Mouse (Mus musculus) liver, adult 2 months (tissue): ENCODE measurements around the gene Ceacam13. TPM values are rescaled to one million over a fixed set of nuclear protein-coding genes. Genes with fewer than 3 reads are reported as not detected.
"Not testable (repeated sequence)": the region's sequence is repeated elsewhere in the genome, so short reads cannot be mapped to it uniquely, and the experiment has no call there.

Experiments used
- DNase-seq: peaks from one replicate; pipeline ENCODE4 v3.0.0-alpha.2; 2011; ENCODE audit warnings: low read depth, low spot score; ENCODE audit errors: extremely low read depth
- H3K27ac ChIP-seq: fragments of 200-500 bp; replicated peaks from 2 replicates; pipeline ENCODE4 v1.5.1; 2012; ENCODE audit warnings: low read depth, mild to moderate bottlenecking, control low read depth, inconsistent platforms, low read length; ENCODE audit not compliant: insufficient read depth
- H3K27me3 ChIP-seq: fragments of 200-500 bp; 2 replicates; pipeline ENCODE4 v1.6.1; 2012; ENCODE audit warnings: mild to moderate bottlenecking, moderate library complexity, low read length, inconsistent platforms; ENCODE audit not compliant: control insufficient read depth, insufficient read depth
- H3K36me3 ChIP-seq: fragments of 200-500 bp; 2 replicates; pipeline ENCODE4 v1.6.1; 2012; ENCODE audit warnings: low read length, inconsistent platforms; ENCODE audit not compliant: control insufficient read depth, insufficient read depth
- H3K4me1 ChIP-seq: fragments of 200-500 bp; 2 replicates; pipeline ENCODE4 v1.6.1; 2011; ENCODE audit warnings: low read length; ENCODE audit not compliant: control insufficient read depth, insufficient read depth
- H3K4me3 ChIP-seq: fragments of 200-500 bp; 2 replicates; pipeline ENCODE4 v1.5.1; 2011; ENCODE audit warnings: low read depth, mild to moderate bottlenecking, control low read depth, low read length, moderate library complexity; ENCODE audit not compliant: insufficient read depth
- H3K79me2 ChIP-seq: fragments of 200-500 bp; 2 replicates; pipeline ENCODE4 v1.6.1; 2012; ENCODE audit warnings: inconsistent platforms, mild to moderate bottlenecking, low read length, moderate library complexity; ENCODE audit not compliant: control insufficient read depth, insufficient read depth
- H3K9ac ChIP-seq: fragments of 200-500 bp; 2 replicates; pipeline ENCODE4 v1.6.1; 2012; ENCODE audit warnings: low read depth, mild to moderate bottlenecking, control low read depth, inconsistent platforms, low read length
- CTCF ChIP-seq: fragments of 200-500 bp; IDR thresholded peaks from 2 replicates; pipeline ENCODE4 v1.5.1; 2011; ENCODE audit warnings: low read depth, low read length, control low read depth
- POLR2A ChIP-seq: fragments of 200-500 bp; IDR thresholded peaks from 2 replicates; pipeline ENCODE4 v1.6.1; 2011; ENCODE audit warnings: low read length, control low read depth; ENCODE audit not compliant: insufficient read depth; ENCODE audit errors: extremely low read depth
- WGBS: fragments of 180-500 bp; shearing (Covaris S2); methylation state at CpG from one replicate; pipeline ENCODE4 v1.1.7; 2018; 5-methylcytosine and 5-hydroxymethylcytosine counted together
- polyA plus RNA-seq: library from polyadenylated mRNA; depleted of rRNA; stranded (reverse); fragments of >200 nt; gene quantifications from 2 replicates; pipeline ENCODE4 v1.2.3, GENCODE M21; 2012; rRNA removed
- total RNA-seq: library from RNA; depleted of rRNA; stranded (reverse); fragments of >200 nt; gene quantifications from 2 replicates; pipeline ENCODE4 v1.2.3, GENCODE M21; 2014; rRNA removed

Gene Ceacam13
- total RNA-seq (not detected in 2 replicates), polyA plus RNA-seq (not detected in 2 replicates)

GRCm38 (mm10) chr7:18009589-18009988 is at the start of gene Ceacam13:
TSS of gene Ceacam13 (plus strand) at chr7:18009889.
- 71% methylated on average over 4 of the region's 4 CpGs for WGBS

GRCm38 (mm10) chr7:17971824-17972223 is 37.9 kb upstream of the Ceacam13 start, which contains the start of gene Ceacam11:
TSS of gene Ceacam11 (plus strand) at chr7:17972124.
- Histone ChIP-seq H3K79me2 (no peaks in the 10 kb centered on the region), H3K4me3 (no peak within 1 kb of the TSS), H3K4me1 (no peaks in the 10 kb centered on the region), H3K36me3 (no peaks in the 10 kb centered on the region), H3K27me3 (no peaks in the 10 kb centered on the region), H3K27ac (no peak within 1 kb of the TSS), H3K9ac (no peak within 1 kb of the TSS)
- 67% methylated on average over 4 of the region's 4 CpGs for WGBS
- TF ChIP-seq CTCF (no peak), POLR2A (no peak)
- DNase-seq: no peak

More at GRCm38 (mm10) chr7:18009589-18009988, at the start of gene Ceacam13:
- H3K9ac ChIP-seq: no peak within 1 kb of the TSS
- H3K36me3 ChIP-seq: no peaks in the 10 kb centered on the region
- no peak within 1 kb of the TSS for H3K4me3 ChIP-seq
- no peak within 1 kb of the TSS for H3K27ac ChIP-seq
- DNase-seq: no peak
- H3K79me2 ChIP-seq: no peaks in the 10 kb centered on the region
- no peaks in the 10 kb centered on the region for H3K27me3 ChIP-seq
- no peaks in the 10 kb centered on the region for H3K4me1 ChIP-seq
- no peak for TF ChIP-seq CTCF
- no peak for TF ChIP-seq POLR2A

GRCm38 (mm10) chr7:18001131-18001530 is 8.6 kb upstream of the Ceacam13 start:
- not testable (repeated sequence) for DNase-seq

GRCm38 (mm10) chr7:18065629-18066028 is 55.9 kb downstream of the Ceacam13 start, which contains the start of gene Ceacam12:
TSS of gene Ceacam12 (plus strand) at chr7:18065929.
- Histone ChIP-seq H3K36me3 (no peaks in the 10 kb centered on the region), H3K27ac (no peak within 1 kb of the TSS), H3K79me2 (no peaks in the 10 kb centered on the region), H3K27me3 (no peaks in the 10 kb centered on the region), H3K9ac (no peak within 1 kb of the TSS), H3K4me1 (no peaks in the 10 kb centered on the region), H3K4me3 (no peak within 1 kb of the TSS)
- no peak for DNase-seq
- no peak for TF ChIP-seq CTCF
- no peak for TF ChIP-seq POLR2A
- WGBS: 63% methylated on average over 1 of the region's 1 CpGs

More at GRCm38 (mm10) chr7:18001131-18001530, 8.6 kb upstream of the Ceacam13 start:
- not testable (repeated sequence) for H3K27me3 ChIP-seq, H3K4me3 ChIP-seq, H3K4me1 ChIP-seq, H3K36me3 ChIP-seq, H3K79me2 ChIP-seq, H3K9ac ChIP-seq, H3K27ac ChIP-seq
- WGBS: 89% methylated on average over 1 of the region's 1 CpGs

Other genes with a start within 250 kb of the Ceacam13 start
- not detected in 2 replicates for gene Ceacam14, start 197.3 kb upstream of the Ceacam13 start, total RNA-seq
- not detected in 2 replicates for gene Ceacam14, start 197.3 kb upstream of the Ceacam13 start, polyA plus RNA-seq
- not detected in 2 replicates for gene Gm5155, start 138.1 kb upstream of the Ceacam13 start, total RNA-seq
- gene Gm5155, start 138.1 kb upstream of the Ceacam13 start, polyA plus RNA-seq: not detected in 2 replicates
- not detected in 2 replicates for gene Ceacam11, start 37.8 kb upstream of the Ceacam13 start, total RNA-seq
- not detected in 2 replicates for gene Ceacam11, start 37.8 kb upstream of the Ceacam13 start, polyA plus RNA-seq
- gene Ceacam12, start 56.0 kb downstream of the Ceacam13 start, total RNA-seq: not detected in 2 replicates
- not detected in 2 replicates for gene Ceacam12, start 56.0 kb downstream of the Ceacam13 start, polyA plus RNA-seq
- not detected in 2 replicates for gene Igfl3, start 166.6 kb downstream of the Ceacam13 start, total RNA-seq
- gene Igfl3, start 166.6 kb downstream of the Ceacam13 start, polyA plus RNA-seq: not detected in 2 replicates
- gene Mill1, start 235.5 kb downstream of the Ceacam13 start, total RNA-seq: not detected in 2 replicates
- not detected in 2 replicates for gene Mill1, start 235.5 kb downstream of the Ceacam13 start, polyA plus RNA-seq